Mouse (Mus musculus) C2C12 (cell line): ENCODE measurements at regions not wholly inside any gene's neighbourhood (a gene's known extent, or its start where the extent isn't known, plus 50 kb on each side); places are given as distances from the start of the nearest gene placed in this dataset.

Source experiments
- CTCF ChIP-seq: IDR thresholded peaks from one replicate; pipeline ENCODE4 v1.5.1; 2011; ENCODE audit not compliant: control insufficient read depth, insufficient read depth, insufficient read length
- MAX ChIP-seq: IDR thresholded peaks from one replicate; pipeline ENCODE4 v1.6.1; 2011; ENCODE audit warnings: mild to moderate bottlenecking, control low read depth
- MYOD1 ChIP-seq: IDR thresholded peaks from one replicate; pipeline ENCODE4 v1.6.1; 2011; ENCODE audit warnings: low read depth; ENCODE audit not compliant: control insufficient read depth, insufficient read length
- USF1 ChIP-seq: IDR thresholded peaks from one replicate; pipeline ENCODE4 v1.6.1; 2011; ENCODE audit warnings: low read depth, mild to moderate bottlenecking, control low read depth, moderate library complexity

GRCm38 (mm10) chr17:13583475-13584233 lies 176.7 kb upstream of the Afdn start:
- TF ChIP-seq MYOD1 (no peak), CTCF (no peak), USF1 (no peak), MAX (no peak)
